Mouse (Mus musculus) cerebellum, adult 2 months (tissue): ENCODE results near the gene Hivep3.

ENCODE experiments used
- CTCF ChIP-seq: fragments of 200-500 bp; IDR thresholded peaks from 2 replicates; pipeline ENCODE4 v1.5.1; 2011; ENCODE audit warnings: low read depth, mild to moderate bottlenecking, control low read depth, low read length, moderate library complexity, borderline replicate concordance; ENCODE audit not compliant: insufficient read depth
- POLR2A ChIP-seq: fragments of 200-500 bp; IDR thresholded peaks from 2 replicates; pipeline ENCODE4 v1.6.1; 2011; ENCODE audit warnings: low read length, control low read depth, borderline replicate concordance; ENCODE audit not compliant: insufficient read depth

DNA sequence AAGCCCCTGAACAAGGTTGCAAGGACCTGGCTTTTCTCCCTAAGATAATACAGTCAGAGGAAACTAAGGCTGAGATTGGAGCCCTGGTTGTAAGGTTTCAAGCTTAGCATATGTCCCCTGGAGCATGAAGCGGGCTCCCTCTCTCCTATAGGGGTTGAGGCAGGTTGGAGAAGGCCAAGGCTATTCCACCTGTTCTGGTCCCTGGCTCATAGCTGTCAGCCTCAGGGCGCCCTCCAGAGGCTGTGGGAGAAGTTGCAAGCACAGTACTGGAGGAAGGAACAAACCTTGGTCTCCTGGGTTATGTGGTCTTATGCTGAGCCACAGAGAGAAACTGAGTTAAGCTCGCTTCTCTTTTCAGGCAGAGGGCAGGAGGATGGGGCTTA lies 415.5 kb downstream of the Hivep3 start:
- no peak for TF ChIP-seq POLR2A
- peak; percentile 65; the same call in 1 of the 2 replicates for TF ChIP-seq CTCF
